Mouse (Mus musculus) kidney, adult 2 months (tissue): ENCODE measurements around the gene Vegfa.

ENCODE experiments used
- CTCF ChIP-seq: fragments of 200-500 bp; conservative IDR thresholded peaks from 2 replicates; pipeline ENCODE4 v1.5.1; 2011; ENCODE audit warnings: low read depth, mild to moderate bottlenecking, control low read depth, low read length, moderate library complexity, mixed read lengths; ENCODE audit not compliant: insufficient read depth, insufficient read length
- POLR2A ChIP-seq: fragments of 200-500 bp; IDR thresholded peaks from one replicate; pipeline ENCODE4 v1.6.1; 2011; ENCODE audit warnings: low read depth, low read length, control low read depth

DNA sequence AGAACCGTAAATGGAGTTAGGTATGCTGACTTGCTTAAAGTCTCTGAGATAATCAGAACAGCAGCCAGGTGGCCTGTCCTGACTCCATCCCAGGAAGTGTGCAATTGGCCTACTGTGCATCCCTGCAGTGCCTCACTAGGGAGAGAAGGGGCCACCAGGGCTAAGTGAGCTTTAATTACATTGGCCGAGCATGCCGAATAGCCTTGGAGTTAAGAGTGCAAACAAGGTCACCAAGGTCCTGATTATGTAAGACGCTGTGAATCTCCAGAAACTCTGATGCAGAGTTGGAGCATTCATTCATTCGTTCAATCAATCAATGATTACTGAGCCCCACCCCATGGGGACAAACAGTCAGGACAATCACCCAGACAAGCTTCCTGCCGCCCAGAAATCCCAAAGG is 33.8 kb downstream of the Vegfa start:
- TF ChIP-seq POLR2A (no peak), CTCF (no peak)
